Mouse (Mus musculus) G1E (cell line): ENCODE measurements at regions not wholly inside any gene's neighbourhood (a gene's known extent, or its start where the extent isn't known, plus 50 kb on each side); places are given as distances from the start of the nearest gene placed in this dataset.

ENCODE experiments used
- CTCF ChIP-seq: IDR thresholded peaks from 2 replicates; pipeline ENCODE4 v1.5.1; 2012; ENCODE audit warnings: low read depth, low read length, inconsistent platforms, mixed read lengths
- GATA1 ChIP-seq: IDR thresholded peaks from 2 replicates; pipeline ENCODE4 v1.6.1; 2012; ENCODE audit warnings: borderline replicate concordance, low read length, inconsistent platforms, mixed read lengths
- GATA2 ChIP-seq: IDR thresholded peaks from 2 replicates; pipeline ENCODE4 v1.6.1; 2012; ENCODE audit warnings: low read depth, low read length, inconsistent platforms, borderline replicate concordance
- TAL1 ChIP-seq: conservative IDR thresholded peaks from 2 replicates; pipeline ENCODE4 v1.6.1; 2012; ENCODE audit warnings: low read depth, low read length, inconsistent platforms, mixed read lengths

- TF ChIP-seq CTCF (no peak), TAL1 (no peak), GATA1 (no peak), GATA2 (no peak)
Measured at GRCm38 (mm10) chr8:42156588-42156987, 739.7 kb upstream of the Frg1 start.
